In the genomic region with DNA sequence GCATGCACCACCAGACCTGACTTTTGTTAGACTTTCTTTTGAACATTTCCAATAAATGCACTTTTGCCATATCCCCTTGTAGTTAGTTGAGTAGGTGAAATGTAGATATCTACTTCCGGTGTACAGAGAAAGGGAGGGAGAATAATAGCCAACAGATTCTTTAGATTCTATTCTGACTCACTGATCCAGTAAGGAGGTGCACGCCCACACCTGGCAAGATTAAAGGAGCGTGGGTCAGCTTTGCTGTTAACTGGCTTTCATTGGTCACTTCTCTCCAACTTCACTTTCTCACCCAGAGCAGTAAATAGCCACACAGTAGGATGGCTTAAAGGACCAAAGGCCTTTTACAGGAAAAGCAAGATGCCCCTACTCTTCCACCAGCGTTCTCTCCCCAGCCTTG, we compare ENCODE assay signal across 16 mouse cellular contexts.
"Had no signal": no experiment of that assay in that cellular context is flagged by ENCODE, and none has a peak within 500 bp of the region (broad histone marks: within the 10 kb centered on the region; RNA-seq: fewer than 3 reads in every experiment).

No protein-coding gene starts in this region.

- H3K4me2 ChIP-seq: liver, embryonic 12.5 days; lung, embryonic 14.5 days; midbrain, embryonic 11.5 days; neural tube, embryonic 13.5 days; neural tube, embryonic 15.5 days; stomach, embryonic 15.5 days had no signal

- H3K9me3 ChIP-seq: liver, embryonic 12.5 days; neural tube, embryonic 13.5 days; neural tube, embryonic 15.5 days; stomach, embryonic 15.5 days had no signal

- H3K4me1 ChIP-seq: liver, embryonic 12.5 days; neural tube, embryonic 13.5 days; neural tube, embryonic 15.5 days; stomach, embryonic 15.5 days had no signal

- ATAC-seq: liver, embryonic 12.5 days; midbrain, embryonic 16.5 days had no signal

- H3K4me3 ChIP-seq: liver, embryonic 12.5 days; myocyte; neural tube, embryonic 13.5 days; neural tube, embryonic 15.5 days; stomach, embryonic 15.5 days had no signal

- DNase-seq: lung, adult 18-20 months; lung, embryonic 14.5 days; lung, postnatal 4 days; midbrain, embryonic 14.5 days; right cerebral cortex, postnatal 14 days; thymus, adult 18-20 months; thymus, postnatal 25 days; thymus, postnatal 4 days had no signal

- H3K27me3 ChIP-seq: liver, embryonic 12.5 days; neural tube, embryonic 13.5 days; neural tube, embryonic 15.5 days; stomach, embryonic 15.5 days had no signal

- H3K9ac ChIP-seq: liver, embryonic 12.5 days; liver, embryonic 14.5 days; lung, embryonic 14.5 days; neural tube, embryonic 13.5 days; neural tube, embryonic 15.5 days; stomach, embryonic 15.5 days had no signal

- H3K27ac ChIP-seq: liver, embryonic 12.5 days; liver, embryonic 14.5 days; neural tube, embryonic 13.5 days; neural tube, embryonic 15.5 days; stomach, embryonic 15.5 days had no signal
